Comparison of ENCODE assay signal across 8 mouse cellular contexts in genomic region chrX:155216271-155216670, GRCm38 (mm10). TPM values are rescaled to one million over a fixed set of nuclear protein-coding genes. Genes with fewer than 3 reads are reported as not detected.
DNase-seq lines count a peak whose midpoint lies in the region; ATAC-seq lines count a peak whose summit lies in the region.

Gene Sat1, minus strand, starts transcription at chrX:155216449.

- DNase-seq in adipocyte (ENCODE audit: low spot score) = peak; percentile 96
- peak; percentile 90 for DNase-seq in embryo, embryonic 10 days (ENCODE audit: low spot score)
- DNase-seq in gastrocnemius, postnatal 14 days = peak; percentile 91
- DNase-seq in left cerebral cortex, postnatal 10 days (ENCODE audit: extremely low spot score in 1 of 2, low spot score in 2 of 2) = peak; percentile 81 to 94
- peak; percentile 85 for DNase-seq in right cerebral cortex, postnatal 25 days
- DNase-seq in urinary bladder, postnatal 4 days (ENCODE audit: low spot score in 2 of 2) = peak; percentile 86 to 89

- intact Hi-C loops in gastrocnemius, postnatal 14 days (cut with DNase I; ENCODE audit: low total_unique reads) = no loop called here
- intact Hi-C loops in left cerebral cortex, postnatal 10 days (cut with DNase I) = loop anchor here (5.0 kb wide), 1 partner anchor 69 kb away; no protein-coding TSS in a partner anchor

- peak; percentile 91 for ATAC-seq in inflammation-experienced regulatory T-cells, adult 6 months
- ATAC-seq in megakaryocyte-erythroid progenitor cell, adult 5-6 weeks (replicated peaks; ENCODE audit: low FRiP score, low TSS enrichment, poor library complexity, severe bottlenecking) = peak; percentile 99

RNA-seq across cellular contexts. Expression of gene Sat1, which starts in this region (rescaled TPM):
- total RNA-seq in gastrocnemius, postnatal 14 days (2021) = 10 to 100 TPM; 19.1 to 33.7 TPM
- 100 to 1,000 TPM; 437 to 594 (median 552) TPM for polyA plus RNA-seq in inflammation-experienced regulatory T-cells, adult 6 months (2017; shearing (Covaris generic))
- 10 to 100 TPM; 52.4 to 57.1 TPM for total RNA-seq in left cerebral cortex, postnatal 10 days (2021)
- total RNA-seq in megakaryocyte-erythroid progenitor cell, adult 5-6 weeks (2014; fragmentation: Nextera tagmentation) = 31.4 and 37.1 TPM in 2 replicates
- total RNA-seq in megakaryocyte-erythroid progenitor cell, adult 5-6 weeks (2017) = 76.2 and 82.5 TPM in 2 replicates

Comparison
In these comparisons a context has a peak if more than half of its experiments do, and no peak if none do; other contexts are left out.
1. Peak in every context shown above with its lines: DNase-seq and ATAC-seq.